ENCODE assay signal across 7 mouse cellular contexts in genomic region chr15:11590542-11591116, GRCm38 (mm10).
DNase-seq lines count a peak whose midpoint lies in the region; TF ChIP-seq lines count a peak whose summit lies in the region.

No protein-coding gene starts in this region.

- no peak overlapping the region for H3K4me3 ChIP-seq in layer of hippocampus, adult 2 months
- H3K4me3 ChIP-seq in ES-E14 (ENCODE audit: insufficient read depth in 1 of 2, low read depth in 1 of 2, low read length in 2 of 2, poor library complexity in 1 of 2, severe bottlenecking in 1 of 2): no peak overlapping the region

- H3K9ac ChIP-seq in ES-E14 (ENCODE audit: insufficient read depth, low read depth, low read length, poor library complexity, severe bottlenecking): no peak overlapping the region

- peak; percentile 86 for TF ChIP-seq CTCF in layer of hippocampus, adult 2 months (conservative IDR thresholded peaks at IDR 0.05)
- peak; percentile 52; the same call in 1 of the 2 replicates for TF ChIP-seq CTCF in brain, embryonic 14.5 days (IDR thresholded peaks at IDR 0.05; ENCODE audit: borderline replicate concordance, extremely low read depth, insufficient read depth, insufficient read length)

- no peaks in the 10 kb centered on the region for H3K9me3 ChIP-seq in ES-E14 (ENCODE audit: control insufficient read depth, insufficient read depth, low read depth, low read length)

- TF ChIP-seq POLR2A in brain, embryonic 14.5 days (IDR thresholded peaks at IDR 0.05; ENCODE audit: borderline replicate concordance, extremely low read depth, insufficient read depth, insufficient read length, poor library complexity, severe bottlenecking): no peak

- peak; percentile 26 to 54 for DNase-seq in layer of hippocampus, adult 2 months (ENCODE audit: low spot score in 2 of 2)
- DNase-seq in layer of hippocampus, adult 9-10 months (ENCODE audit: low spot score): no peak
- no peak for DNase-seq in ES-E14 (ENCODE audit: low read depth, low spot score)
- DNase-seq in brain, embryonic 14.5 days (ENCODE audit: low read depth): peak; percentile 74
- DNase-seq in layer of hippocampus, postnatal 14 days (ENCODE audit: low spot score in 2 of 2): peak; percentile 12 to 64
- no peak for DNase-seq in T-cell, adult 2 months (ENCODE audit: low spot score)
- DNase-seq in spleen, adult 12 weeks (ENCODE audit: low spot score): no peak

- in situ Hi-C loops in ES-E14 (cut with MboI; ENCODE audit: low sequenced_read_pairs in 2 of 2, unreplicated experiment in 2 of 2): loop anchor here (5.0 to 25.0 kb wide), 2 partner anchors 372 to 377 kb away; no protein-coding TSS in a partner anchor

- no peaks in the 10 kb centered on the region for H3K4me1 ChIP-seq in ES-E14 (ENCODE audit: control insufficient read depth in 2 of 2, insufficient read depth in 2 of 2, low read length in 2 of 2, poor library complexity in 1 of 2)

- H3K27ac ChIP-seq in layer of hippocampus, adult 2 months: no peak overlapping the region
- H3K27ac ChIP-seq in ES-E14 (ENCODE audit: insufficient read depth, low read depth, low read length, poor library complexity, severe bottlenecking): no peak overlapping the region

- no peaks in the 10 kb centered on the region for H3K36me3 ChIP-seq in ES-E14 (ENCODE audit: control insufficient read depth, insufficient read depth, low read length, poor library complexity, severe bottlenecking)

TF ChIP-seq in ES-E14, 5 proteins besides CTCF, POLR2A, EP300 and RAD21:
- TF ChIP-seq ZC3H11A (IDR thresholded peaks at IDR 0.05; ENCODE audit: borderline replicate concordance, low read depth, low read length) (peak; percentile 89), MAFK (IDR thresholded peaks at IDR 0.05; ENCODE audit: insufficient read depth, low read depth, low read length) (no peak), CHD2 (IDR thresholded peaks at IDR 0.05; ENCODE audit: low read depth, low read length) (no peak)

Comparison
In these comparisons a context has a peak if more than half of its experiments do, and no peak if none do; other contexts are left out.
1. DNase-seq: peak in layer of hippocampus, adult 2 months (2 of 2), brain, embryonic 14.5 days (single experiment) and layer of hippocampus, postnatal 14 days (2 of 2); none in layer of hippocampus, adult 9-10 months (single experiment), ES-E14 (single experiment), T-cell, adult 2 months (single experiment) and spleen, adult 12 weeks (single experiment).